Mouse (Mus musculus): Measurements from ENCODE around the gene Gorasp1. TPM values are rescaled to one million over a fixed set of nuclear protein-coding genes. Genes with fewer than 3 reads are reported as not detected.
A peak's percentile ranks its signal among the peaks of the same experiment; 100 is the strongest.

Gene Gorasp1
- 29.5 and 31.5 TPM in 2 replicates for polyA plus RNA-seq (2015; fragmentation: Nextera tagmentation; extraction: Ambion mirVana)

GRCm38 (mm10) chr9:119937005-119937773 lies at the start of gene Gorasp1, which contains the start of gene Ttc21a:
Gene Gorasp1, minus strand, starts transcription at chr9:119937565.
Gene Ttc21a, plus strand, starts transcription at chr9:119937606.
- Histone ChIP-seq H3K27me3 (no peaks in the 10 kb centered on the region), H3K9me3 (no peaks in the 10 kb centered on the region), H3K9ac (peak within 1 kb of the TSS; percentile 92), H3K4me1 (peaks cover 44% of the 10 kb centered on the region), H3K4me3 (peak within 1 kb of the TSS; percentile 79), H3K27ac (peak within 1 kb of the TSS; percentile 73; the same call in 1 of the 2 replicates), H3K4me2 (replicated peaks) (peak within 1 kb of the TSS; percentile 82), H3K36me3 (peaks cover 10% of the 10 kb centered on the region)
- ATAC-seq (ENCODE audit: low FRiP score, low read depth): peak; percentile 91
- 3% methylated on average over 40 of the region's 40 CpGs for WGBS

GRCm38 (mm10) chr9:119985881-119986574 lies 48.7 kb upstream of the Gorasp1 start:
- H3K9ac ChIP-seq: 0 out of 2 replicates have a peak overlapping the region, but pooled peaks have one; percentile 43
- H3K27ac ChIP-seq: peak overlapping the region; percentile 72
- H3K4me1 ChIP-seq: peaks cover 39% of the 10 kb centered on the region
- no peaks in the 10 kb centered on the region for H3K36me3 ChIP-seq
- 58% methylated on average over 10 of the region's 10 CpGs for WGBS
- no peak overlapping the region for H3K4me3 ChIP-seq
- H3K4me2 ChIP-seq (replicated peaks): no peak overlapping the region
- no peaks in the 10 kb centered on the region for H3K9me3 ChIP-seq
- H3K27me3 ChIP-seq: no peaks in the 10 kb centered on the region
- no peak for ATAC-seq (ENCODE audit: low FRiP score, low read depth)

GRCm38 (mm10) chr9:119984536-119985011 lies 47.2 kb upstream of the Gorasp1 start, which contains the start of gene Csrnp1:
Gene Csrnp1, minus strand, starts transcription at chr9:119984658.
- Histone ChIP-seq H3K27ac (peak within 1 kb of the TSS; percentile 56), H3K27me3 (no peaks in the 10 kb centered on the region), H3K9me3 (no peaks in the 10 kb centered on the region), H3K4me3 (peak within 1 kb of the TSS; percentile 70), H3K36me3 (no peaks in the 10 kb centered on the region), H3K9ac (peak within 1 kb of the TSS; percentile 76), H3K4me1 (peaks cover 51% of the 10 kb centered on the region), H3K4me2 (replicated peaks) (peak within 1 kb of the TSS; percentile 99)
- 14% methylated on average over 14 of the region's 14 CpGs for WGBS
- no peak for ATAC-seq (ENCODE audit: low FRiP score, low read depth)

GRCm38 (mm10) chr9:119983585-119984535 lies 46.5 kb upstream of the Gorasp1 start:
- peaks cover 58% of the 10 kb centered on the region for H3K4me1 ChIP-seq
- WGBS: 1% methylated on average over 59 of the region's 79 CpGs

GRCm38 (mm10) chr9:119982956-119983551 lies 45.7 kb upstream of the Gorasp1 start:
- Histone ChIP-seq H3K27ac (peak overlapping the region; percentile 56), H3K9ac (peak overlapping the region; percentile 76), H3K4me2 (replicated peaks) (peak overlapping the region; percentile 99), H3K27me3 (no peaks in the 10 kb centered on the region), H3K4me3 (peak overlapping the region; percentile 70), H3K9me3 (no peaks in the 10 kb centered on the region), H3K4me1 (peaks cover 66% of the 10 kb centered on the region), H3K36me3 (no peaks in the 10 kb centered on the region)
- WGBS: under 1% methylated on average over 45 of the region's 48 CpGs
- ATAC-seq (ENCODE audit: low FRiP score, low read depth): no peak

More at GRCm38 (mm10) chr9:119983585-119984535, 46.5 kb upstream of the Gorasp1 start:
- Histone ChIP-seq H3K36me3 (no peaks in the 10 kb centered on the region), H3K27me3 (no peaks in the 10 kb centered on the region), H3K27ac (peak overlapping the region; percentile 56), H3K4me3 (peak overlapping the region; percentile 70), H3K9ac (peak overlapping the region; percentile 76), H3K9me3 (no peaks in the 10 kb centered on the region), H3K4me2 (replicated peaks) (peak overlapping the region; percentile 99)
- ATAC-seq (ENCODE audit: low FRiP score, low read depth): peak; percentile 85

GRCm38 (mm10) chr9:119982241-119982811 lies 45.0 kb upstream of the Gorasp1 start:
- 1% methylated on average over 11 of the region's 11 CpGs for WGBS
- no peaks in the 10 kb centered on the region for H3K27me3 ChIP-seq
- peak overlapping the region; percentile 99 for H3K4me2 ChIP-seq (replicated peaks)
- peak overlapping the region; percentile 88; the same call in 1 of the 2 replicates for H3K27ac ChIP-seq
- peaks cover 73% of the 10 kb centered on the region for H3K4me1 ChIP-seq
- no peaks in the 10 kb centered on the region for H3K36me3 ChIP-seq
- peak overlapping the region; percentile 76 for H3K9ac ChIP-seq
- H3K9me3 ChIP-seq: no peaks in the 10 kb centered on the region
- H3K4me3 ChIP-seq: peak overlapping the region; percentile 70
- peak; percentile 10; the same call in 1 of the 2 replicates for ATAC-seq (ENCODE audit: low FRiP score, low read depth)

- H3K4me2 ChIP-seq (replicated peaks): peak overlapping the region; percentile 99
- no peak for ATAC-seq (ENCODE audit: low FRiP score, low read depth)
- under 1% methylated on average over 16 of the region's 16 CpGs for WGBS
Observed at GRCm38 (mm10) chr9:119981183-119982179, 44.1 kb upstream of the Gorasp1 start.

GRCm38 (mm10) chr9:119980770-119981182 lies 43.4 kb upstream of the Gorasp1 start:
- WGBS: 4% methylated on average over 4 of the region's 4 CpGs
- H3K4me1 ChIP-seq: peaks cover 78% of the 10 kb centered on the region
- H3K9me3 ChIP-seq: no peaks in the 10 kb centered on the region
- H3K4me3 ChIP-seq: peak overlapping the region; percentile 70
- no peaks in the 10 kb centered on the region for H3K27me3 ChIP-seq
- ATAC-seq (ENCODE audit: low FRiP score, low read depth): no peak
- peak overlapping the region; percentile 99 for H3K4me2 ChIP-seq (replicated peaks)
- H3K27ac ChIP-seq: peak overlapping the region; percentile 88
- no peaks in the 10 kb centered on the region for H3K36me3 ChIP-seq
- H3K9ac ChIP-seq: peak overlapping the region; percentile 53; the same call in 1 of the 2 replicates

More at GRCm38 (mm10) chr9:119981183-119982179, 44.1 kb upstream of the Gorasp1 start:
- H3K4me3 ChIP-seq: peak overlapping the region; percentile 70
- no peaks in the 10 kb centered on the region for H3K36me3 ChIP-seq
- peak overlapping the region; percentile 88 for H3K27ac ChIP-seq
- peaks cover 82% of the 10 kb centered on the region for H3K4me1 ChIP-seq
- H3K9ac ChIP-seq: peak overlapping the region; percentile 53
- no peaks in the 10 kb centered on the region for H3K9me3 ChIP-seq
- no peaks in the 10 kb centered on the region for H3K27me3 ChIP-seq

GRCm38 (mm10) chr9:119979749-119980148 lies 42.4 kb upstream of the Gorasp1 start:
- H3K27me3 ChIP-seq: no peaks in the 10 kb centered on the region
- WGBS: 71% methylated on average over 2 of the region's 2 CpGs
- no peak overlapping the region for H3K9ac ChIP-seq
- H3K36me3 ChIP-seq: no peaks in the 10 kb centered on the region
- H3K4me3 ChIP-seq: no peak overlapping the region
- H3K9me3 ChIP-seq: no peaks in the 10 kb centered on the region
- ATAC-seq (ENCODE audit: low FRiP score, low read depth): no peak
- H3K4me1 ChIP-seq: peaks cover 77% of the 10 kb centered on the region
- H3K4me2 ChIP-seq (replicated peaks): no peak overlapping the region
- H3K27ac ChIP-seq: no peak overlapping the region

Data from limb, embryonic 13.5 days (tissue).